Mouse (Mus musculus) ovary, postnatal 10 days (tissue): ENCODE measurements around the gene Rhoh.
A peak's percentile ranks its signal among the peaks of the same experiment; 100 is the strongest.

Experiments used
- DNase-seq: peaks from one replicate; pipeline ENCODE4 v3.0.0; 2022; ENCODE audit warnings: low spot score

The Rhoh gene

GRCm38 (mm10) chr5:65933258-65933657 is 72.2 kb downstream of the Rhoh start:
- no peak for DNase-seq

- no peak for DNase-seq
Measured at GRCm38 (mm10) chr5:65933764-65934163, 72.8 kb downstream of the Rhoh start.

GRCm38 (mm10) chr5:65934783-65935182 is 73.8 kb downstream of the Rhoh start, which contains the start of gene Chrna9:
Gene Chrna9, plus strand, starts transcription at chr5:65934921.
- DNase-seq, result no peak

- DNase-seq, result no peak
Measured at GRCm38 (mm10) chr5:65937011-65937726, 76.2 kb downstream of the Rhoh start.

- peak; percentile 65 for DNase-seq
Measured at GRCm38 (mm10) chr5:65937998-65938715, 77.1 kb downstream of the Rhoh start.

GRCm38 (mm10) chr5:65941145-65941544 is 80.1 kb downstream of the Rhoh start:
- DNase-seq, result no peak
